Mouse (Mus musculus): ENCODE data around the gene Olfr1085. TPM values are rescaled to one million over a fixed set of nuclear protein-coding genes. Genes with fewer than 3 reads are reported as not detected.
"Not testable (repeated sequence)": the region's sequence is repeated elsewhere in the genome, so short reads cannot be mapped to it uniquely, and the experiment has no call there.

Olfr1085 gene
- total RNA-seq (2022) = not detected

- no peak for DNase-seq (ENCODE audit: low spot score in 2 of 2)
Observed at GRCm38 (mm10) chr2:86661919-86662318, at the start of gene Olfr1085. Gene Olfr1085 (minus strand): TSS chr2:86662019.

GRCm38 (mm10) chr2:86698295-86698694 lies 36.5 kb upstream of the Olfr1085 start, which contains the start of gene Olfr1087:
Gene Olfr1087 (minus strand): TSS chr2:86698395.
- no peak for DNase-seq (ENCODE audit: low spot score in 2 of 2)

GRCm38 (mm10) chr2:86679992-86680391 lies 18.2 kb upstream of the Olfr1085 start, which contains the start of gene Olfr1086:
Gene Olfr1086 (minus strand): TSS chr2:86680092.
- no peak for DNase-seq (ENCODE audit: low spot score in 2 of 2)

- not testable (repeated sequence) for DNase-seq (ENCODE audit: low spot score in 2 of 2)
Observed at GRCm38 (mm10) chr2:86639625-86640024, 22.2 kb downstream of the Olfr1085 start, which contains the start of gene Olfr1084. Gene Olfr1084 (minus strand): TSS chr2:86639725.

Other genes with a start within 250 kb of the Olfr1085 start
- not detected for gene Olfr1061, start 248.0 kb downstream of the Olfr1085 start, total RNA-seq (2022)
- not detected for gene Olfr1062, start 235.3 kb downstream of the Olfr1085 start, total RNA-seq (2022)
- gene Olfr1065, start 211.4 kb downstream of the Olfr1085 start, total RNA-seq (2022) = not detected
- gene Olfr1066, start 205.8 kb downstream of the Olfr1085 start, total RNA-seq (2022) = not detected
- gene Olfr228, start 174.6 kb downstream of the Olfr1085 start, total RNA-seq (2022) = not detected
- gene Olfr1076, start 153.6 kb downstream of the Olfr1085 start, total RNA-seq (2022) = not detected
- gene Olfr1079, start 119.5 kb downstream of the Olfr1085 start, total RNA-seq (2022) = not detected
- gene Olfr1080, start 103.8 kb downstream of the Olfr1085 start, total RNA-seq (2022) = not detected
- gene Olfr1082, start 63.1 kb downstream of the Olfr1085 start, total RNA-seq (2022) = not detected
- not detected for gene Olfr1084, start 22.3 kb downstream of the Olfr1085 start, total RNA-seq (2022)
- gene Olfr1086, start 18.1 kb upstream of the Olfr1085 start, total RNA-seq (2022) = not detected
- gene Olfr1087, start 36.4 kb upstream of the Olfr1085 start, total RNA-seq (2022) = not detected
- not detected for gene Olfr1089, start 71.7 kb upstream of the Olfr1085 start, total RNA-seq (2022)
- gene Olfr1090, start 97.0 kb upstream of the Olfr1085 start, total RNA-seq (2022) = not detected
- gene Olfr1093, start 120.5 kb upstream of the Olfr1085 start, total RNA-seq (2022) = not detected
- not detected for gene Olfr141, start 148.0 kb upstream of the Olfr1085 start, total RNA-seq (2022)
- not detected for gene Olfr1094, start 162.6 kb upstream of the Olfr1085 start, total RNA-seq (2022)
- gene Olfr1095, start 189.7 kb upstream of the Olfr1085 start, total RNA-seq (2022) = not detected
- gene Gm13723, start 212.8 kb upstream of the Olfr1085 start, total RNA-seq (2022) = not detected
- not detected for gene Olfr1097, start 230.2 kb upstream of the Olfr1085 start, total RNA-seq (2022)